8 mouse cellular contexts compared by ENCODE assay signal in genomic region chr13:90885856-90886532, GRCm38 (mm10). TPM values are rescaled to one million over a fixed set of nuclear protein-coding genes. Genes with fewer than 3 reads are reported as not detected.
A peak's percentile ranks its signal among the peaks of the same experiment; 100 is the strongest.
DNase-seq lines count a peak whose midpoint lies in the region; ATAC-seq and TF ChIP-seq lines count a peak whose summit lies in the region.

No protein-coding gene starts in this region.

- H3K9ac ChIP-seq in heart, embryonic 14.5 days (ENCODE audit: low read length), result peak overlapping the region; percentile 68
- no peak overlapping the region; the same call in 1 of the 2 replicates for H3K9ac ChIP-seq in midbrain, embryonic 16.5 days (ENCODE audit: low read depth, low read length)

- peak overlapping the region; percentile 52; the same call in 1 of the 2 replicates for H3K4me3 ChIP-seq in E14TG2a.4 (replicated peaks; ENCODE audit: low read length)
- peak overlapping the region; percentile 47 to 60 for H3K4me3 ChIP-seq in heart, embryonic 14.5 days (ENCODE audit: control insufficient read depth in 1 of 2, insufficient read depth in 1 of 2, low read depth in 1 of 2, low read length in 2 of 2)
- H3K4me3 ChIP-seq in midbrain, embryonic 16.5 days (ENCODE audit: low read depth, low read length), result peak overlapping the region; percentile 40

- peak overlapping the region; percentile 79 to 89 for H3K27ac ChIP-seq in heart, embryonic 14.5 days (replicated peaks in 1 of 2; ENCODE audit: control insufficient read depth in 1 of 2, insufficient read depth in 1 of 2, low read depth in 2 of 2, low read length in 2 of 2)
- H3K27ac ChIP-seq in midbrain, embryonic 16.5 days (ENCODE audit: low read length), result no peak overlapping the region

- ATAC-seq in heart, embryonic 14.5 days (ENCODE audit: insufficient number of reproducible peaks, insufficient read depth, low FRiP score, low read depth), result peak; percentile 78
- peak; percentile 70 for ATAC-seq in midbrain, embryonic 16.5 days

- H3K9me3 ChIP-seq in E14TG2a.4 (ENCODE audit: low read length), result no peaks in the 10 kb centered on the region
- H3K9me3 ChIP-seq in heart, embryonic 14.5 days (ENCODE audit: control insufficient read depth, low read length), result no peaks in the 10 kb centered on the region
- H3K9me3 ChIP-seq in midbrain, embryonic 16.5 days (replicated peaks; ENCODE audit: control insufficient read depth, low read length, poor library complexity, severe bottlenecking), result no peaks in the 10 kb centered on the region

- H3K36me3 ChIP-seq in E14TG2a.4 (ENCODE audit: insufficient read depth, low read length), result no peaks in the 10 kb centered on the region
- H3K36me3 ChIP-seq in heart, embryonic 14.5 days (ENCODE audit: control insufficient read depth, insufficient read depth, low read length), result no peaks in the 10 kb centered on the region
- H3K36me3 ChIP-seq in midbrain, embryonic 16.5 days (ENCODE audit: control insufficient read depth, insufficient read depth, low read length), result no peaks in the 10 kb centered on the region

- H3K27me3 ChIP-seq in E14TG2a.4 (ENCODE audit: insufficient read depth, low read length), result peaks cover 6% of the 10 kb centered on the region; the same call in 1 of the 2 replicates
- no peaks in the 10 kb centered on the region for H3K27me3 ChIP-seq in heart, embryonic 14.5 days (ENCODE audit: control insufficient read depth, insufficient read depth, low read length)
- H3K27me3 ChIP-seq in midbrain, embryonic 16.5 days (ENCODE audit: control insufficient read depth, insufficient read depth, low read depth, low read length), result no peaks in the 10 kb centered on the region

- no peak for TF ChIP-seq CTCF in E14TG2a.4 (conservative IDR thresholded peaks at IDR 0.05; ENCODE audit: low read length)

- H3K4me2 ChIP-seq in heart, embryonic 14.5 days (ENCODE audit: low read length), result peak overlapping the region; percentile 82
- H3K4me2 ChIP-seq in midbrain, embryonic 16.5 days (ENCODE audit: low read length), result peak overlapping the region; percentile 78

- peaks cover 8% of the 10 kb centered on the region; the same call in 1 of the 2 replicates for H3K4me1 ChIP-seq in E14TG2a.4 (replicated peaks; ENCODE audit: low read depth, low read length)
- H3K4me1 ChIP-seq in heart, embryonic 14.5 days (ENCODE audit: control insufficient read depth in 2 of 2, insufficient read depth in 2 of 2, low read length in 2 of 2), result peaks cover 7 to 15% of the 10 kb centered on the region in 2 experiments
- H3K4me1 ChIP-seq in midbrain, embryonic 16.5 days (ENCODE audit: control insufficient read depth, insufficient read depth, low read length), result no peaks in the 10 kb centered on the region

- peak; percentile 10 for DNase-seq in embryo, embryonic 9.5 days (ENCODE audit: extremely low spot score)
- peak; percentile 31 for DNase-seq in liver
- DNase-seq in frontal cortex, postnatal 25 days (ENCODE audit: low spot score in 2 of 2), result no peak
- no peak for DNase-seq in layer of hippocampus, adult 8-10 months (ENCODE audit: low spot score in 2 of 2)
- DNase-seq in spleen, postnatal 4 days (ENCODE audit: low spot score in 2 of 2), result no peak

- WGBS in heart, embryonic 14.5 days, result 9% methylated on average over 13 of the region's 13 CpGs
- 50% methylated on average over 13 of the region's 13 CpGs for WGBS in midbrain, embryonic 16.5 days

RNA-seq across cellular contexts. Expression of gene Atp6ap1l, which starts 19.2 kb away (rescaled TPM):
- polyA plus RNA-seq in heart, embryonic 14.5 days (2014; fragmentation: Nextera tagmentation; extraction: Ambion mirVana), result 0.85 and 1.5 TPM in 2 replicates
- 0.44 and 0.82 TPM in 2 replicates for polyA plus RNA-seq in midbrain, embryonic 16.5 days (2015; fragmentation: Nextera tagmentation; extraction: Ambion mirVana)
- 1 to 10 TPM; 1.8 to 5.2 (median 2.3) TPM for total RNA-seq in layer of hippocampus, adult 8-10 months (2022)

RNA-seq across cellular contexts. Expression of gene Rps23, which starts 36.8 kb away (rescaled TPM):
- polyA plus RNA-seq in heart, embryonic 14.5 days (2014; fragmentation: Nextera tagmentation; extraction: Ambion mirVana), result 161 and 182 TPM in 2 replicates
- 81.0 and 95.8 TPM in 2 replicates for polyA plus RNA-seq in midbrain, embryonic 16.5 days (2015; fragmentation: Nextera tagmentation; extraction: Ambion mirVana)
- 100 to 1,000 TPM; 135 to 302 (median 244) TPM for total RNA-seq in layer of hippocampus, adult 8-10 months (2022)

Comparison
In these comparisons a context has a peak if more than half of its experiments do, and no peak if none do; other contexts are left out.
1. DNase-seq: peak in embryo, embryonic 9.5 days (single experiment) and liver (single experiment); none in frontal cortex, postnatal 25 days (0 of 2), layer of hippocampus, adult 8-10 months (0 of 2) and spleen, postnatal 4 days (0 of 2).
2. Peak in every context shown above with its lines, with median percentiles within 50 percentile points of each other: H3K4me3 ChIP-seq.